Mouse (Mus musculus): Measurements from ENCODE around the gene Plppr4. TPM values are rescaled to one million over a fixed set of nuclear protein-coding genes. Genes with fewer than 3 reads are reported as not detected.

Gene Plppr4
- polyA plus RNA-seq, 1 experiment from 2014 or later = 0.35 TPM

- Histone ChIP-seq H3K27me3 (ENCODE audit: control insufficient read depth, insufficient read depth, low read depth, low read length) (no peaks in the 10 kb centered on the region), H3K4me3 (ENCODE audit: low read length) (no peak overlapping the region), H3K9ac (ENCODE audit: low read length) (no peak overlapping the region), H3K4me1 (replicated peaks; ENCODE audit: control insufficient read depth, insufficient read depth, low read length) (no peaks in the 10 kb centered on the region), H3K36me3 (ENCODE audit: control insufficient read depth, insufficient read depth, low read length) (no peaks in the 10 kb centered on the region), H3K9me3 (ENCODE audit: control insufficient read depth, low read length) (no peaks in the 10 kb centered on the region), H3K27ac (ENCODE audit: low read length) (no peak overlapping the region), H3K4me2 (ENCODE audit: low read depth, low read length) (no peak overlapping the region)
- WGBS = 89% methylated on average over 4 of the region's 4 CpGs
- ATAC-seq (ENCODE audit: low read depth) = no peak
These were observed 53.1 kb downstream of the Plppr4 start for GRCm38 (mm10) chr3:117307555-117307954.

DNA sequence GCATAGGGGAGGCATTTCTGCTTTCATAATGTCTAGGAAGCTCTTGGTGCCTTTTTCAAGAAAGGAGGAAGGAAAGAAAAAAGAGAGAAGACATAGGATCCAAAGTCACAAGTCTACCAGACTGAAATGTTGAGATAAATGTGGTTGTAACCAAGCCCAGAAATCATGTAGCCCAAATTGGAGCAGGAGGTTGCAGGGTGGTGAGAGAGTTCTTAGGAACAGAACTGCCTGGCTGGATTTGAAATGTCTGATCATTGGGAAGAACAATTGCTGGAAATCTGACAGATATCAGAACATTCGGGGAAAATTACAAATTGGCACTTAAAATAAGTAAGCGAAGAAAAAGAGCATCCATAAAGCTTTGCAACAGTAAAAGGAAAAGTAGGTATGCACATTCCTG is 56.6 kb downstream of the Plppr4 start:
- no peak for ATAC-seq (ENCODE audit: low read depth)
- H3K4me3 ChIP-seq (ENCODE audit: low read length) = no peak overlapping the region
- 79% methylated on average over 2 of the region's 2 CpGs for WGBS
- no peak overlapping the region for H3K4me2 ChIP-seq (ENCODE audit: low read depth, low read length)
- no peaks in the 10 kb centered on the region for H3K4me1 ChIP-seq (replicated peaks; ENCODE audit: control insufficient read depth, insufficient read depth, low read length)
- H3K9me3 ChIP-seq (ENCODE audit: control insufficient read depth, low read length) = no peaks in the 10 kb centered on the region
- no peaks in the 10 kb centered on the region for H3K27me3 ChIP-seq (ENCODE audit: control insufficient read depth, insufficient read depth, low read depth, low read length)
- no peak overlapping the region for H3K9ac ChIP-seq (ENCODE audit: low read length)
- H3K27ac ChIP-seq (ENCODE audit: low read length) = no peak overlapping the region
- no peaks in the 10 kb centered on the region for H3K36me3 ChIP-seq (ENCODE audit: control insufficient read depth, insufficient read depth, low read length)

GRCm38 (mm10) chr3:117300735-117301271 is 59.9 kb downstream of the Plppr4 start:
- Histone ChIP-seq H3K27ac (ENCODE audit: low read length) (no peak overlapping the region), H3K4me2 (ENCODE audit: low read depth, low read length) (no peak overlapping the region), H3K9ac (ENCODE audit: low read length) (no peak overlapping the region), H3K4me1 (replicated peaks; ENCODE audit: control insufficient read depth, insufficient read depth, low read length) (no peaks in the 10 kb centered on the region), H3K36me3 (ENCODE audit: control insufficient read depth, insufficient read depth, low read length) (no peaks in the 10 kb centered on the region), H3K9me3 (ENCODE audit: control insufficient read depth, low read length) (no peaks in the 10 kb centered on the region), H3K4me3 (ENCODE audit: low read length) (no peak overlapping the region), H3K27me3 (ENCODE audit: control insufficient read depth, insufficient read depth, low read depth, low read length) (no peaks in the 10 kb centered on the region)
- WGBS = 60% methylated on average over 1 of the region's 1 CpGs
- ATAC-seq (ENCODE audit: low read depth) = no peak

- no peak for ATAC-seq (ENCODE audit: low read depth)
- Histone ChIP-seq H3K27ac (ENCODE audit: low read length) (no peak overlapping the region), H3K9ac (ENCODE audit: low read length) (no peak overlapping the region), H3K9me3 (ENCODE audit: control insufficient read depth, low read length) (no peaks in the 10 kb centered on the region), H3K27me3 (ENCODE audit: control insufficient read depth, insufficient read depth, low read depth, low read length) (no peaks in the 10 kb centered on the region), H3K36me3 (ENCODE audit: control insufficient read depth, insufficient read depth, low read length) (no peaks in the 10 kb centered on the region), H3K4me1 (replicated peaks; ENCODE audit: control insufficient read depth, insufficient read depth, low read length) (no peaks in the 10 kb centered on the region), H3K4me2 (ENCODE audit: low read depth, low read length) (no peak overlapping the region), H3K4me3 (ENCODE audit: low read length) (no peak overlapping the region)
- 72% methylated on average over 1 of the region's 1 CpGs for WGBS
These were observed 62.9 kb downstream of the Plppr4 start for GRCm38 (mm10) chr3:117297735-117298134.

DNA sequence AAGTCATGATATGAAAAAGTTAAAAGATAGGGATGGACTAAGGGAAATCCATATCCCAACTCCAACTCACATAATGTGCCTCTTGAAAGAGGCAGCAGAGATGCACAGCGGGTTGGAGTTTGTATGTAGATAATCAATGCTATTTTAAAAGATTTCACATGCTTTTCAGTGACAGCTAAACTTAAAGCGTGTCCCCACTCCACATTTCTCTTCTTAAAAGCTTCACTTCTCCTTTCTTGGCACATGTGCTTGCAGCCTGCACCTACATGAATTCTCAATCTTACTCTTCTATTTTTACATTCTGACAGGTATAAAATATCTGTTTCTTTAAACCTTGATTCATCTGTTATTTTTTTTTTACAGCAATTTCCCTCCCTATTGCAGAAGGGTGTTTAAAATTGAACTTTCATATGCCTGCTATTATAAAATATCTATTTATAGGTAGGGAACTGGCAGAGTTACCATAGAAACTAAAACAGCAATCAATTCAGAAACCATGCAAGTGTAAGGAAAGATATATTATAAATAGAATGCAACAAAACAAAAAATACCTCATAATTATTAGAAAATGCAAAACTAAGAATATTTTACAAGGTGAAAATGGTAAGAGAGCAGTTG is 66.3 kb downstream of the Plppr4 start:
- Histone ChIP-seq H3K9me3 (ENCODE audit: control insufficient read depth, low read length) (no peaks in the 10 kb centered on the region), H3K27ac (ENCODE audit: low read length) (no peak overlapping the region), H3K4me2 (ENCODE audit: low read depth, low read length) (no peak overlapping the region), H3K9ac (ENCODE audit: low read length) (no peak overlapping the region), H3K4me1 (replicated peaks; ENCODE audit: control insufficient read depth, insufficient read depth, low read length) (no peaks in the 10 kb centered on the region), H3K27me3 (ENCODE audit: control insufficient read depth, insufficient read depth, low read depth, low read length) (no peaks in the 10 kb centered on the region), H3K36me3 (ENCODE audit: control insufficient read depth, insufficient read depth, low read length) (no peaks in the 10 kb centered on the region), H3K4me3 (ENCODE audit: low read length) (no peak overlapping the region)
- 77% methylated on average over 2 of the region's 2 CpGs for WGBS
- no peak for ATAC-seq (ENCODE audit: low read depth)

Small RNA genes within 50 kb of the gene (microRNA-seq; reads per million reads assigned to microRNA genes)
- not detected for gene Gm22408

Other genes starting within 250 kb of the Plppr4 start
- 0.80 and 0.85 TPM in 2 replicates for gene Plppr5, start 214.0 kb upstream of the Plppr4 start, polyA plus RNA-seq (2015; fragmentation: Nextera tagmentation; extraction: Ambion mirVana)

Measured in lung, embryonic 16.5 days (tissue).